In the genomic region with DNA sequence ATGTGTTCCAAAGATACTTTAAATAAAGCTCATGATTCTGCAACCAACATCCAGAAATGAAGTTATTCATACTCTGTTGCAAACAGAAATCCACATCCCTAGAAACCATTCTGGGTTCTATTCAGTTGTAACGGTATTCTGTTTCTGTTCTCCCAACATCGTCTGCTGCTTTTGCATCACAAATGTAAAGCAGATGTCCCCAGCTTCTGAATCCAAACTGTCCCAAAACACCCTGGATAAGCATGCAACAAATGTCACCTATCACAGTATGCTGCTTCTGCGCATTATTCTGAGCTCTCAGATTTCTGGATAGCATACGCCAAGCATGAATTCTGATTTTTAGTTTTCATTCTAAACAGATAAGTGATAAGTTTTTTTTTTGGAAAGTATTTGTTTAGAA, we compare ENCODE assay signal across 23 mouse cellular contexts.
A peak's percentile ranks its signal among the peaks of the same experiment; 100 is the strongest.
DNase-seq lines count a peak whose midpoint lies in the region; ATAC-seq and TF ChIP-seq lines count a peak whose summit lies in the region.
"Had no signal": no experiment of that assay in that cellular context is flagged by ENCODE, and none has a peak within 500 bp of the region (broad histone marks: within the 10 kb centered on the region; RNA-seq: fewer than 3 reads in every experiment).

No protein-coding gene starts in this region.

- H3K27me3 ChIP-seq in embryonic facial prominence, embryonic 11.5 days (ENCODE audit: control insufficient read depth, insufficient read depth, low read length): no peaks in the 10 kb centered on the region
- H3K27me3 ChIP-seq in embryonic facial prominence, embryonic 10.5 days (replicated peaks; ENCODE audit: low read depth, poor library complexity, severe bottlenecking): no peaks in the 10 kb centered on the region
- no peaks in the 10 kb centered on the region for H3K27me3 ChIP-seq in embryonic facial prominence, embryonic 14.5 days (replicated peaks; ENCODE audit: control insufficient read depth, insufficient read depth, low read length)
- H3K27me3 ChIP-seq: embryonic facial prominence, embryonic 13.5 days; forebrain, embryonic 13.5 days; forebrain, embryonic 15.5 days had no signal

- TF ChIP-seq CTCF in layer of hippocampus, adult 2 months (conservative IDR thresholded peaks at IDR 0.05): no peak

- H3K27ac ChIP-seq in embryonic facial prominence, embryonic 11.5 days (replicated peaks; ENCODE audit: low read depth, low read length): no peak overlapping the region
- H3K27ac ChIP-seq in embryonic facial prominence, embryonic 10.5 days (replicated peaks): no peak overlapping the region
- H3K27ac ChIP-seq in layer of hippocampus, adult 2 months: no peak overlapping the region
- no peak overlapping the region for H3K27ac ChIP-seq in embryonic facial prominence, embryonic 14.5 days (replicated peaks; ENCODE audit: low read depth, low read length)
- H3K27ac ChIP-seq: embryonic facial prominence, embryonic 13.5 days; forebrain, embryonic 13.5 days; forebrain, embryonic 15.5 days had no signal

- no peaks in the 10 kb centered on the region for H3K9me3 ChIP-seq in embryonic facial prominence, embryonic 11.5 days (replicated peaks; ENCODE audit: control insufficient read depth, low read length)
- no peaks in the 10 kb centered on the region for H3K9me3 ChIP-seq in embryonic facial prominence, embryonic 10.5 days
- H3K9me3 ChIP-seq in embryonic facial prominence, embryonic 14.5 days (ENCODE audit: control insufficient read depth, low read length): no peaks in the 10 kb centered on the region
- H3K9me3 ChIP-seq: embryonic facial prominence, embryonic 13.5 days; forebrain, embryonic 13.5 days; forebrain, embryonic 15.5 days had no signal

- WGBS in embryonic facial prominence, embryonic 11.5 days: 45% methylated on average over 4 of the region's 4 CpGs
- 56% methylated on average over 4 of the region's 4 CpGs for WGBS in embryonic facial prominence, embryonic 10.5 days
- 40% methylated on average over 4 of the region's 4 CpGs for WGBS in embryonic facial prominence, embryonic 14.5 days

- DNase-seq in embryonic facial prominence, embryonic 11.5 days (ENCODE audit: low spot score): peak; percentile 46
- DNase-seq in embryonic facial prominence, embryonic 10.5 days (ENCODE audit: low spot score): no peak
- DNase-seq in layer of hippocampus, adult 2 months (ENCODE audit: low spot score in 2 of 2): peak; percentile 35 to 42
- DNase-seq in layer of hippocampus, adult 11-12 months (ENCODE audit: low spot score): no peak
- DNase-seq in brain, adult 2 months (ENCODE audit: low read depth, low spot score): peak; percentile 49
- peak; percentile 55 for DNase-seq in embryonic facial prominence, embryonic 14.5 days (ENCODE audit: low spot score)
- DNase-seq in MN1 (ENCODE audit: low spot score): no peak
- DNase-seq in spleen, adult 18-20 months: no peak
- DNase-seq: adrenal gland, adult 8-10 months; adrenal gland, postnatal 14 days; adrenal gland, postnatal 36 days; cerebellum, adult 11 months; cerebellum, adult 18-20 months; cerebellum, adult 8-10 months; cerebellum, adult 9-11 months; cerebellum, postnatal 14 days; cerebellum, postnatal 36 days; forebrain, postnatal 0 days had no signal

- no peak for ATAC-seq in embryonic facial prominence, embryonic 11.5 days (replicated peaks; ENCODE audit: insufficient number of reproducible peaks, low FRiP score, low TSS enrichment, low read depth)
- ATAC-seq in embryonic facial prominence, embryonic 14.5 days (ENCODE audit: low read depth): no peak
- ATAC-seq: activated CD4-positive, CD25-positive, alpha-beta regulatory T cell, adult 4 months; forebrain, embryonic 13.5 days; forebrain, embryonic 15.5 days; forebrain, postnatal 0 days; Patski had no signal

- no peaks in the 10 kb centered on the region for H3K36me3 ChIP-seq in embryonic facial prominence, embryonic 11.5 days (replicated peaks; ENCODE audit: control insufficient read depth, insufficient read depth, low read depth, low read length)
- H3K36me3 ChIP-seq in embryonic facial prominence, embryonic 10.5 days (replicated peaks): no peaks in the 10 kb centered on the region
- H3K36me3 ChIP-seq in embryonic facial prominence, embryonic 14.5 days (ENCODE audit: control insufficient read depth, insufficient read depth, low read length): no peaks in the 10 kb centered on the region
- H3K36me3 ChIP-seq: embryonic facial prominence, embryonic 13.5 days; forebrain, embryonic 15.5 days had no signal

- no peak overlapping the region for H3K9ac ChIP-seq in embryonic facial prominence, embryonic 11.5 days (replicated peaks; ENCODE audit: low read length)
- no peak overlapping the region for H3K9ac ChIP-seq in embryonic facial prominence, embryonic 14.5 days (ENCODE audit: low read depth, low read length)
- H3K9ac ChIP-seq: embryonic facial prominence, embryonic 13.5 days; forebrain, embryonic 13.5 days; forebrain, embryonic 15.5 days; forebrain, postnatal 0 days had no signal

- no peak overlapping the region for H3K4me2 ChIP-seq in embryonic facial prominence, embryonic 11.5 days (ENCODE audit: low read depth, low read length)
- no peak overlapping the region for H3K4me2 ChIP-seq in embryonic facial prominence, embryonic 14.5 days (ENCODE audit: low read depth, low read length)
- H3K4me2 ChIP-seq: embryonic facial prominence, embryonic 13.5 days; forebrain, embryonic 13.5 days; forebrain, embryonic 15.5 days had no signal

- no peak overlapping the region for H3K4me3 ChIP-seq in embryonic facial prominence, embryonic 11.5 days (ENCODE audit: low read depth, low read length)
- no peak overlapping the region for H3K4me3 ChIP-seq in embryonic facial prominence, embryonic 10.5 days
- no peak overlapping the region; the same call in 1 of the 2 replicates for H3K4me3 ChIP-seq in layer of hippocampus, adult 2 months
- H3K4me3 ChIP-seq in embryonic facial prominence, embryonic 14.5 days (ENCODE audit: low read depth, low read length): no peak overlapping the region
- H3K4me3 ChIP-seq: embryonic facial prominence, embryonic 13.5 days; forebrain, embryonic 13.5 days; forebrain, embryonic 15.5 days had no signal

- no peaks in the 10 kb centered on the region for H3K4me1 ChIP-seq in embryonic facial prominence, embryonic 11.5 days (ENCODE audit: control insufficient read depth, insufficient read depth, low read length)
- H3K4me1 ChIP-seq in embryonic facial prominence, embryonic 10.5 days: 0 out of 2 replicates have a peak, but pooled peaks cover 5% of the 10 kb centered on the region
- H3K4me1 ChIP-seq in embryonic facial prominence, embryonic 14.5 days (ENCODE audit: control insufficient read depth, insufficient read depth, low read length): no peaks in the 10 kb centered on the region
- H3K4me1 ChIP-seq: forebrain, embryonic 13.5 days; forebrain, embryonic 15.5 days had no signal

Comparison
In these comparisons a context has a peak if more than half of its experiments do, and no peak if none do; other contexts are left out.
1. DNase-seq: peak in embryonic facial prominence, embryonic 11.5 days (single experiment), layer of hippocampus, adult 2 months (2 of 2), brain, adult 2 months (single experiment) and embryonic facial prominence, embryonic 14.5 days (single experiment); none in embryonic facial prominence, embryonic 10.5 days (single experiment), layer of hippocampus, adult 11-12 months (single experiment), MN1 (single experiment) and spleen, adult 18-20 months (0 of 2).